Mouse (Mus musculus) small intestine, adult 2 months (tissue): ENCODE measurements around the gene Gtf2i. TPM values are rescaled to one million over a fixed set of nuclear protein-coding genes. Genes with fewer than 3 reads are reported as not detected.

ENCODE experiments used
- H3K27ac ChIP-seq: fragments of 200-500 bp; 2 replicates; pipeline ENCODE4 v1.5.1; 2012; ENCODE audit warnings: low read depth, low read length, control low read depth, inconsistent platforms; ENCODE audit not compliant: insufficient read depth
- H3K27me3 ChIP-seq: fragments of 200-500 bp; 2 replicates; pipeline ENCODE4 v1.6.1; 2012; ENCODE audit warnings: mild to moderate bottlenecking, moderate library complexity, low read length, inconsistent platforms; ENCODE audit not compliant: control insufficient read depth, insufficient read depth
- H3K36me3 ChIP-seq: fragments of 200-500 bp; 2 replicates; pipeline ENCODE4 v1.6.1; 2012; ENCODE audit warnings: mild to moderate bottlenecking, low read length, control low read depth, inconsistent platforms; ENCODE audit not compliant: control insufficient read depth, insufficient read depth
- H3K4me1 ChIP-seq: fragments of 200-500 bp; 2 replicates; pipeline ENCODE4 v1.6.1; 2012; ENCODE audit warnings: low read length, inconsistent platforms, mixed read lengths; ENCODE audit not compliant: control insufficient read depth, insufficient read depth, insufficient read length
- H3K4me3 ChIP-seq: fragments of 200-500 bp; 2 replicates; pipeline ENCODE4 v1.5.1; 2012; ENCODE audit warnings: low read depth, mild to moderate bottlenecking, control low read depth, inconsistent platforms, low read length, moderate library complexity
- CTCF ChIP-seq: fragments of 200-500 bp; IDR thresholded peaks from 2 replicates; pipeline ENCODE4 v1.5.1; 2012; ENCODE audit warnings: low read depth, mild to moderate bottlenecking, control low read depth, inconsistent platforms, low read length, moderate library complexity, mixed read lengths; ENCODE audit not compliant: insufficient replicate concordance, insufficient read length; ENCODE audit errors: extremely low read depth
- POLR2A ChIP-seq: fragments of 200-500 bp; IDR thresholded peaks from 2 replicates; pipeline ENCODE4 v1.6.1; 2012; ENCODE audit warnings: low read depth, mild to moderate bottlenecking, control low read depth, inconsistent platforms, low read length, moderate library complexity
- WGBS: fragments of 180-500 bp; shearing (Covaris S2); methylation state at CpG from one replicate; pipeline ENCODE4 v1.1.7; 2018; 5-methylcytosine and 5-hydroxymethylcytosine counted together
- polyA plus RNA-seq: library from polyadenylated mRNA; depleted of rRNA; stranded (reverse); fragments of >200 nt; gene quantifications from 2 replicates; pipeline ENCODE4 v1.2.3, GENCODE M21; 2012

The Gtf2i gene
- polyA plus RNA-seq, 1 experiment, result 34.0 TPM

GRCm38 (mm10) chr5:134268751-134269150 is 45.8 kb downstream of the Gtf2i start:
- Histone ChIP-seq H3K36me3 (peaks cover 59% of the 10 kb centered on the region), H3K27ac (peak overlapping the region; percentile 69), H3K4me1 (peaks cover 3% of the 10 kb centered on the region; the same call in 1 of the 2 replicates), H3K27me3 (no peaks in the 10 kb centered on the region), H3K4me3 (no peak overlapping the region)
- TF ChIP-seq CTCF, result no peak
- TF ChIP-seq POLR2A, result no peak
- 88% methylated on average over 8 of the region's 8 CpGs for WGBS

GRCm38 (mm10) chr5:134266404-134266803 is 48.2 kb downstream of the Gtf2i start:
- H3K27ac ChIP-seq, result no peak overlapping the region

GRCm38 (mm10) chr5:134265890-134266289 is 48.7 kb downstream of the Gtf2i start:
- no peak overlapping the region for H3K27ac ChIP-seq
- WGBS, result 81% methylated on average over 2 of the region's 2 CpGs
- H3K4me1 ChIP-seq, result peaks cover 3% of the 10 kb centered on the region; the same call in 1 of the 2 replicates
- TF ChIP-seq CTCF (no peak), POLR2A (no peak)
- H3K4me3 ChIP-seq, result no peak overlapping the region
- H3K27me3 ChIP-seq, result no peaks in the 10 kb centered on the region
- peaks cover 61% of the 10 kb centered on the region for H3K36me3 ChIP-seq

More at GRCm38 (mm10) chr5:134266404-134266803, 48.2 kb downstream of the Gtf2i start:
- peaks cover 3% of the 10 kb centered on the region; the same call in 1 of the 2 replicates for H3K4me1 ChIP-seq
- WGBS, result 85% methylated on average over 18 of the region's 18 CpGs
- no peak for TF ChIP-seq POLR2A
- TF ChIP-seq CTCF, result no peak
- no peaks in the 10 kb centered on the region for H3K27me3 ChIP-seq
- no peak overlapping the region for H3K4me3 ChIP-seq
- H3K36me3 ChIP-seq, result peaks cover 60% of the 10 kb centered on the region

- H3K4me1 ChIP-seq, result no peaks in the 10 kb centered on the region
- H3K4me3 ChIP-seq, result no peak overlapping the region
- no peak overlapping the region for H3K27ac ChIP-seq
- WGBS, result 94% methylated on average over 9 of the region's 9 CpGs
- H3K27me3 ChIP-seq, result no peaks in the 10 kb centered on the region
- H3K36me3 ChIP-seq, result peaks cover 70% of the 10 kb centered on the region
- no peak for TF ChIP-seq CTCF
- no peak for TF ChIP-seq POLR2A
These were observed 54.4 kb downstream of the Gtf2i start for GRCm38 (mm10) chr5:134260001-134260636.

GRCm38 (mm10) chr5:134258934-134259333 is 55.6 kb downstream of the Gtf2i start:
- no peak overlapping the region for H3K27ac ChIP-seq
- TF ChIP-seq POLR2A (no peak), CTCF (no peak)
- 92% methylated on average over 2 of the region's 2 CpGs for WGBS

GRCm38 (mm10) chr5:134258395-134258794 is 56.2 kb downstream of the Gtf2i start:
- no peak for TF ChIP-seq POLR2A
- no peak for TF ChIP-seq CTCF
- 52% methylated on average over 4 of the region's 4 CpGs for WGBS
- H3K36me3 ChIP-seq, result peaks cover 70% of the 10 kb centered on the region

More at GRCm38 (mm10) chr5:134258934-134259333, 55.6 kb downstream of the Gtf2i start:
- Histone ChIP-seq H3K36me3 (peaks cover 69% of the 10 kb centered on the region), H3K4me3 (no peak overlapping the region), H3K4me1 (no peaks in the 10 kb centered on the region), H3K27me3 (no peaks in the 10 kb centered on the region)

GRCm38 (mm10) chr5:134257349-134258031 is 57.1 kb downstream of the Gtf2i start:
- Histone ChIP-seq H3K4me3 (no peak overlapping the region), H3K36me3 (peaks cover 69% of the 10 kb centered on the region), H3K27ac (no peak overlapping the region), H3K4me1 (no peaks in the 10 kb centered on the region), H3K27me3 (no peaks in the 10 kb centered on the region)
- WGBS, result 88% methylated on average over 13 of the region's 13 CpGs
- TF ChIP-seq CTCF (no peak), POLR2A (no peak)

More at GRCm38 (mm10) chr5:134258395-134258794, 56.2 kb downstream of the Gtf2i start:
- Histone ChIP-seq H3K27me3 (no peaks in the 10 kb centered on the region), H3K4me3 (no peak overlapping the region), H3K4me1 (no peaks in the 10 kb centered on the region), H3K27ac (no peak overlapping the region)
